Mouse (Mus musculus): ENCODE data around the gene Gatad2a.

The Gatad2a gene

DNA sequence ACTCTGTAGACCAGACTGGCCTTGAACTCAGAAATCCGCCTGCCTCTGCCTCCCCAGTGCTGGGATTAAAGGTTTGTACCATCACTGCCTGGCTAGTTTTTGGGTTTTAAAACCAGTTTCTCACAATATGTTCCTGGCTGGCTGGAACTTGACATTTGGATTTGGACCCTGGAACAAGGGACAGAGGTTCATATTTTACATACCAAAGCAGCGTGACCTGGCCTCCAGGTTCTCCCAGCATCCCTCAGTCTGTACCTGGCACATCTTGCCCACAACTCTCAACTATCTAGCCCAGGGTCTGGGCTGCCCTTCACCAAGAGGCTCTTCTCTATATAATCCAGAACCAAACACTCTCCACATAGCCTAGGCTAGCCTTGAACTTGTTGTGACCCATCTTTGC, 96.3 kb downstream of the Gatad2a start:
- DNase-seq (ENCODE audit: low spot score): no peak

DNA sequence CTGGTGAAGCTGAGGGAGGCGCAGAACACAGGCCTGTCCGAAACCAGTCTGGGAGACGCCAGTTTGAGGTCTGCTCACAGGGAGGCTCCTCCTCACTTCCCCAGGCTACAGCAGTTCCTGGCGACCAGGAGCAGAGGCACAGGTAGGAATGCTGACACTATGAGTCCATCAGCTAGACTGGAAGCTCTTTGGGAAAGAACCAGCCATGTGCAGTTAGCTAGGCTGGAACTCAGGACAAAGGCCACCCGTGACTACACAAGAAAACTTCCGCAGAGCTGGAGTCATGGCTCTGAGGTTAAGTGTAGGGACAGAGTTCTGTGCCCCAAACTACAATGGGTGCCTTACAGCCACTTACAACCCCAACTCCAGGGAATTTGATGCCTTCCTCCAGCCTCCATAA, 98.3 kb downstream of the Gatad2a start:
- DNase-seq (ENCODE audit: low spot score): no peak

DNA sequence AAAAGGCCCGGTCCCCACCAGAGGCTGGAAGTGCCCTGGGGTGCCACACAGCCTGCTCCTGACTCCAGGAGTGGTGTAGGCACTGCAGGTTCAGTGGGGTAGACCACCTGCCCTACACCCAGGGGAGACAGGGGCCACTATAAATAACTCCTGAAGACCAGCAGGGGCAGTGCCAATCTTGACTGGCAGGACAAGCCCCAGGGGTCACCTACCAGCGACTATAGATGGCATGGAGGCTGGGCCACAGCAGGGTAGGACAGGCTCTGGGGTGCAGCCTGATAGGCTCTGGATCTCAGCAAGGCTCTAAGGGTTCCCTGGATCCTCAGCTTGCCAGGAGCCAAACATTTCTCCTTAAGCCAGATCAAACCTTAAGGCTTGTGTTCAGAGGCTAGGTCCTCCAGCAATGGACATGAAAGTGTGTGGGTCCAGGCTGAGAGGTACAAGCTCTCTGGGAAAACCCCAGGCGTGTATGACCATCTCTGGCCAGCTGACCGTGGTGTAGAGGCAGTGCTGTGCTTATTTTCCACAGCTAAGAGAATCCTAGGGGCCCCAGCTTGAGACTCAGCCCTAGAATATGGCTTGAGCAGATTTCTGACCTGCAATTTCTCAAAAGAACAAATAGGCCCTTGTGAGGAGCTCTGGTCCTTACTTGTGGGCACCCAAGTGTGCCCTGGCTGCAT, 100.3 kb downstream of the Gatad2a start:
- no peak for DNase-seq (ENCODE audit: low spot score)

DNA sequence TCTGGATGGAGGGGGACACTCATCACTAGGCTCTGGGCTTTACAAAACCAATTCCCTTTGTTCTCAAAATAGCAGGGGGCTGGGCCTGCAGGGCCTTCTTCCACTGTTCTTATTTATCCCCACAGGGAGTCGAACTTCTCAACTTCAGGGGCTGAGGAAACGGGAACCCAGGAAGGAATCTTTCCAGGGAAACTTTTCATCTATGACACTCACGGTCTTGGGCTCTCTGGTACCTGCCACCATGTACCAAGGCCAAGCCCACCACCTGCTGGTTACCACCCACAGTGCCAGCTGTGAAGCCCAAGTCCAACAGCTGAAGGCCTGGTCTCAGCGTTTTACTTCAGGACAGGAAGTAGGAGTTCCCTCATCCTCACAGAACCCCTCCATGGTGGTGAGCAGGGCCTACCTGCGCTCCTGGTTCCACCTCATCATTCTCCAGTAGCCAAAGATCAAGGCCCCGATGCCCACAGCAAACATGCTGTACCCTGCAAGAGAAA, 101.3 kb downstream of the Gatad2a start:
- DNase-seq (ENCODE audit: low spot score): no peak

DNA sequence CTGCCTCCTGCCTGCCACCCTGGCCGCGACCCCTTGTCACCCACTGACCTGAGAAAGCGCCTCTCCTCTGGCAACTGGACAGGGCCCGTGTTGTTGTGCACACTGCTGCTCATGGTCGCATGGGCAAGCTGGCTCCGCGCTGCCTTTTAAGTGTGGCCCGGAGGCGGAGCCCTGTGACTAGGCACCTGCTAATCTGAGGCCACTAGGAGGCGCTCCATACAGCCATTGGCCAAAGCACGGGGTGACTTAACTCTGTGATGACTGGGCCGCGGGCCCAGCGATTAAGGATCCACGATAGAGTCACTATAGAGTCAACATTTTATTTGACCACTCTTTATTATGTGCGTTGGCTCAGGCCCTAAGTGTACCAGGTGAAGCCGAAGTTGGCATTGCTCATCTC, 102.3 kb downstream of the Gatad2a start:
- DNase-seq (ENCODE audit: low spot score): no peak

DNA sequence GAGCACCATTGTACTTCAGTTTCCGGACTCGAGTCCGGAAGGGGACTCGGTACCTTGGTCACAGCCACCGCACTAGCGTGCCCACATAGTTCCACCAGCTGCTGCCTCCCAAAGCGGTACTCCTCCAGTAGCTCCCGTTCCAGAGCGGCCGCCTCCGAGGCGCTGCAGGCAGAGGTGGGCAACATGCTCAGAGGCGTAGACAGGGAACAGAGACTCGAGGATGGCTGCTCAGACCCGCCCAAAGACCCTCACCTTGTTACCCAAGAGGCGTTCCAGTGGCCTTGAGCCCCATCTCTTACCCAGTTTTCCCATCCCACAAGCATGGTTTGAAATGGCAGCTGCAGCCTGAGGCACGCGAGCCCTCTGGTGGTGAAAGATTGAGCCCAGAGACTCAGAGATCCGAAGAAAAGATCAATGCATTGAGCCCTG, 105.4 kb downstream of the Gatad2a start:
- no peak for DNase-seq (ENCODE audit: low spot score)

DNA sequence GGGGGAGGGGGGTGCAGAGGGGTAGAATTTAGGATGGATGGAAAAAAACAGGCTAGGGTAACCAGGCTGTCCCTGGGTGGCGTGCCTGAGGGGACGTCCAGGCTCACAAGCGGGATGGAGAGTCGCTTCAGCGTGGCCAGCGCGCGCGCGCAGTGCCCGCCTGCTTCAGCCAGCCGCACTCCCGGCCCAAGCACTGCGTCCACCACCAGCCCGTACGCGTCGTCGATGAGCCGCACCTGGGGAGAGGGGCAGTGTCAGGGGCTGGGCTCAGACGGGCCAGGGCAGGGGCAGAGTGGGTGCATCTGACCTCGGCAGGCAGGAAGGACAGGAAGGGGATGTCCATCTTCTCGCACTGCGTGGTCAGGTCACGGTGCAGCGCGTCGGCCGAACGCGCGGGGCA, 107.3 kb downstream of the Gatad2a start:
- DNase-seq (ENCODE audit: low spot score): no peak

DNA sequence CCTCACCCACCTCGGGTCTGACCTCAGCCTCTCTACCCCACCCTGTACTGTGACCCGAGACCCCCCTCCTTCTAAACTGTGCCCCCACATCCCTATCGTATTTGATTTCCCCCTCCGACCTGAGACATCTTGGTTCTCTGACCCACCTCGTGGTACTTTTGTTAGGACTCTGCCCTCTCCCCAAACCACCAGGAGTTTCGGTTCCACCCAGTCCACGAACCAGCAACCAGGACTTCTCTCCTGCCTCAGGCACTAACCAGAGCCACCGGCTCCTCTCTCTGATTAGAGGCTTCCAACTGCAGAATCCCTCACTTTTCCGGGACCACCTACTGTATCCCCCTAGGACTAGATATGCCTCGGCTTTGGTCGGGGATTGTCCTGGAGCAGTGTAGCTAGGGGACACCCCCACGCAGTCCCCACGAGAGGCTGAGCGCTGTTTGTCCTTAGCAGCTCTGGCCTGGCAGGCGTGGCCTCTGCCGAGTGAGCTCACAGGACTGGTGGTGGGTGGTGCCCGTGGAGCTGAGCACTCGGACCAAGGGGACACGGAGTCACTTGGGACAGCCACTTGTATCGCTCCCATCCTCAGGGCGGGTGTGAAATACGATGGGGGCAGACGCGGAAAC, 107.8 kb downstream of the Gatad2a start:
- DNase-seq (ENCODE audit: low spot score): no peak

DNA sequence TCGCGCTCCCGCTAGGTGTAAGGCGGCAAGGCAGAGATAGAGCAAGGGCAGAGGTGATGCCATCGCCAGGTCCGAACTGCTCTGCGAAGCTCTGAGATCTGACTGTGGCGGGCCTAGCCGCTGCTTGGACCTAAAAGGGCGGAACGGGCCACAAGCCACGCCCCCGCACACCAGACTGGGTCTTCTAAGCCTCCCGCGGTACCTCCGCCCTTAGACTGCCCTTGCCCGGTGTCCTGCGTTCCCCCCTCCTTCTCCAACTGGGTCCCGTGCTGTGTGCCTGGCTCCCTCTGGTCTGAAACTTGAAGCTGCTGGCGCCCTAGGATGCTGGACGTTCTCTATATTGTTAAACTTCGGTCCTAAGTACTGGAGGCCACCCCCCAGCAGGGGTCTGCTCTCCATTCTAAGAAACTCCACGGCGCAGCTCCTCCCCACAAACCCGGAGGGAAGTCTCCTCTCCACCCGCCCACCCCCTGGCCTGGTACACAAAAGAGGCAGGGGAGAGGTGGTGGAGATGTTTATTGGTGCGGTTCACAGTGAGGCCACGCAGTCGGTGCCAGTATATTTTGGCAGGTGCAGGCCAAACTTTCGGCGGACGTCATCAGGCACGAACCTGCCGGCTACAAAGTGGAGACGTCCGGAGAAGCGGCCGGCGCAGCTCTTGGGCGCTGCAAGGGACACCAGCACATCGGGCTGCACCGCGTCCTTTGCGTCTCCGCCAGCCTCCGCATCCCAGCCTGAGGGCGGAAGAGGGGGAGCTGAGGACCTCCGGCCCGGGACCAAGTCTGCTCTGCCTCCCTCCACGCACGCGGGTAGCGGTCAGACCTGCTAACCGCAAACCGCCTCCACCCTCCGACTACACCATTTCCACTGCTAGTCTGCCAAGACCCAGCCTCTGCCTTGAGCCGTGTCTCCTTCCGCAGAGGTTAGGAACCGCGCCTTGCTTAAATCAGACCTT, 108.6 kb downstream of the Gatad2a start, which contains the start of gene Cilp2:
TSS of gene Cilp2 (minus strand) at position 399 of the 955 bp plus-strand sequence.
- no peak for DNase-seq (ENCODE audit: low spot score)

DNA sequence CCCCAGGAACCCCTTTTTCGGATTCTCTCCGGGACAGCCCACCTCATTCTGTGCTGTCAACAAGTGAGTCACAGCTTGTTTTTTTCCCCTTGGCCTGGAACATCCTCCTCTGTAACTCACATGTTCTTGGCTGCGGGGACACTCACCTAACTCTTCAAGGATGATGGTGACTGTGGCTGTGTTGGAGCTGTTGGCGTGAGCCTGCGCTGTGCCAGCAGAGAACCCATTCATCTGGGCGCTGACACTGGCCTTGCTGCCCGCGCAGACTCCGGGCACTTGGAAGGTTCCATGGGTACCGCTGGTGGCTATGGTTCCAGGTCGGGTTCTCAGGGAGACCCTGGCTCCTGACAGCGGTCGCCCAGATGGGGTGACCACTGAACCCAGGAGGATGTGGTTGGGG, 112.0 kb downstream of the Gatad2a start:
- DNase-seq (ENCODE audit: low spot score): no peak

DNA sequence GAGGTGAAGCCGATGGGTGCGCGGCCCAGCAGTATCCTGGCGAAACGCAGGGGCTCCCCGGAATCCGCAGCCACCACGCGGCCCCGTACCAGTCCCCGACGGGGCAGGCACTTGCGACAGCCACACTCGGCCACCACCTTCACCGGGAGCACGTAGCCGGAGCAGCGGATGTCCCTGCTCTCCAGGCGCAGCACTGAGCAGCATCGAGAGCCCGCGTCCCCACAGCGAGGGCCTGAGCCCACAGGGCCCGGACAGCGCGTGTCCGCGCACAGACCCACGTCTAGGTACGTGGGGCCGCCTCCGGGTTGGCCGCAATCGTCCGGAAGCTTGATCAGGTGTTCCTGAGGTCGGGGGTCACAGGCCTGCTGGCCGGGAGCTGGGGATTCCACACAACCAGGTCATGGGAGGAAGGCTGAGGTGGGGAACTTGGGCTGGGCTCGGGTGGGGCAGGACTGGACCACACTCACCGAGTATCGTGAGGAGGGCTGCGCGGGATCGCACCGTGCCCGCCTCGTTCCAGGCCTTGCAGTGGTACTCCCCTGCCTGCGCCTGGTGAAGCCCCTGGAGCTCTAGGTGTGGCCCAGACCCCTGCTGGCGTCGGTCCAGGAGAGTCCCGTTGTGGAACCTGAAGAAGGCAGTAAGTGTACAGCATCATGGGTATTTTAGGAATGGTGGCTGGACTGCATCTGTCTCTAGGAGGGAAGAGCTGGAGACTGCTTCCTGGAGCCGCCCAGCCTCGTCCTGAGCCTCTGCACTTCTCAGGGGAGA, 113.2 kb downstream of the Gatad2a start:
- DNase-seq (ENCODE audit: low spot score): no peak

DNA sequence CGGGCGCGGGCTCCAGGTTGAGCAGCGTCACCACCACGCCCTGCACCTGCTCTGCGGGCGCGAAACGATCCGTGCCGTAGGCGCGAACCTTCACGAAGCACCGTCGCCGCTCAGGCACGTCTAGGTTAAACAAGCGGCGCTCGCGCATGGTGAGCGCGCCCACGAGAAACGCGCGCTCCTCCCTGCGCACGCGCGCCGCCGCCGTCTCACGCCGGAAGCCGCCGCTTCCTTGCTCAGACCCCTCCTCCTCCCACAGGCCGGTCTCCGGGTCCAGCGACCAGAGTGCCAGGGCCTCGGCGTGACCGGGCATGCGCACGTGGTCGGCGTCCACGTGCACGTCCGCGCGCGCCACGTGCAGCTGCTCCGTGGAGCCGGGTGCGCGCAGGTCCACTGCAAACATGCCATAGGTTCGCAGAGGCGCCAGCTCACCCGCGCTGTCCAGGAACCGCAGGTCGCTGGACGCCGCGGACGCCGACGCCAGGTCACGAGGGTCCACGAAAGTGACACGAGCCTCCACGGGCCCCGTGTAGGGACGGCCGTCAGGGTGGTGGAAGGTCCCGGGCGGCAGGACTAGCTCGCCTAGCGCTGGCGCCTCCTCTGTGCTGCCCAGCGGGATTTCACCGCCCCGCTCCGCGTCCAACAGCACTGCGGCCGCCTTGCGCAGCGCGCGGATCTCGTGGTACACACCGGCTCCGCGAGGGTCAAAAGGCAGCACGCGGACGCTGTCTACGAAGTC, 114.0 kb downstream of the Gatad2a start:
- no peak for DNase-seq (ENCODE audit: low spot score)

DNA sequence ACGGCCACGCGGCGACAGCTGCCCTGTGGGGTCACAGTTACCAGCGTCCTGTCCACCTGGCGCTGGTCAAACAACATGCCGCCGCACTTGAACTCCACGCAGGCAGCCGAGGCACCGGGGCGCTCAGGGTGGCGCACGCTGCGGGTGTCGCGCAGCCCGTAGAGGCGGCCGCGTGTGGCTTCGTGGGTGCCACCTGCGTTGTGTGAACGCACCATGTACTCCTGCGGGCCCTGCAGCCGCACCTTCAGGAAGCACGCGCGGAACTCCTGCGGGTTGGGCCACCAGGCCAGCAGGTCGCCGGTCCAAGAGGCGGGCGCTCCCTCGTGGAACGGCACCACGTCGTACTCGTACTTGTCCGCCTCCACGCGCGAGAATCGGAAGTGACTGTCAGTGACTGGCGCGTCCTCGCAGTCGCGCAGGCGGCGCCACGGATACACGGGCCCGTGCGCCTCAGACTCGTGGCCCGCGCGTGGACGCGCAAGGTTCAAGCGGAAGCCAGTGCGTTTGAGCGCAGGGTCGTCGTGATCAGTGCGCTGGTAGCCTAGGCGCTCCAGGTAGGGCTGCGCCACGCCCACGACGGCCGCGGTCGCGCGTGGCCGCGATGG, 114.8 kb downstream of the Gatad2a start:
- no peak for DNase-seq (ENCODE audit: low spot score)

DNA sequence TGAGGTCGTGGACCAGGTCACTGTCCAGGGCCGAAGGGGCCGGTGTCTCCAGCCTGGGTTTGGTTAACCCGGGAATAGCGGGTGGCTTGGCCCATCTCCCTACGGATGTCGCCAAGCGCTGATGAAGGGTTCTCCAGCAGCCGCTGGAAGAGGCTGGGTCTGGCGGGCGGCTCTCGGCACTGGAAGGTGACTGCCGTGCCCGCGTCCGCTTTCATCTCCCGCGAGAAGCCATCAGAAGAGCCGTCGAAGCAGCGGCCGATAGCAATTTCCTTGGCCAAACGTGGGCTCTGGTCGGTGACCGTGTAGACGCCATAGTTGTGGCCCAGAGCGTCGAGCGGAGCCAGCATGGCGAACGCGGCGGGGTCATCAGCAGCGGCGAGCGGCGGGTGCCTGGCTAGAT, 115.3 kb downstream of the Gatad2a start:
- DNase-seq (ENCODE audit: low spot score): no peak

DNA sequence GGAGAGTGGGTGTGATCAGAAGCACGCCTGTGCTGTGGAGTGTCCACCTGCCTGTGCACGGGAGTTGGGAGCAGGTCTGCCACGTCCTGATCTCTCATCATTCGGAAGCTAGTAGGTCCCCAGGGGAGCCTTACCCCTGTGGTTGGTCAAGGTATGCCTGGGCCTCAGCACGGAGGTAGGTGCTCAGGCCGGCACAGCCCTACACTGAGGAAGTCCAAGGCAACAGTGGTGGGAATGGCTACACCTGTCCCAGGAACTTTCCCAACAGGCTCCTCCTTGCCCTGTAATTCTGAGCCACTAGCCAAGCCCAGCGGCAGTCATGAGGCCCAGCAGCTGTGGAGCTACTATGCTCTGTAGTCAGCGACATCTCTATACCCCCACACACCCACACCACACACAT, 116.5 kb downstream of the Gatad2a start:
- DNase-seq (ENCODE audit: low spot score): no peak

DNA sequence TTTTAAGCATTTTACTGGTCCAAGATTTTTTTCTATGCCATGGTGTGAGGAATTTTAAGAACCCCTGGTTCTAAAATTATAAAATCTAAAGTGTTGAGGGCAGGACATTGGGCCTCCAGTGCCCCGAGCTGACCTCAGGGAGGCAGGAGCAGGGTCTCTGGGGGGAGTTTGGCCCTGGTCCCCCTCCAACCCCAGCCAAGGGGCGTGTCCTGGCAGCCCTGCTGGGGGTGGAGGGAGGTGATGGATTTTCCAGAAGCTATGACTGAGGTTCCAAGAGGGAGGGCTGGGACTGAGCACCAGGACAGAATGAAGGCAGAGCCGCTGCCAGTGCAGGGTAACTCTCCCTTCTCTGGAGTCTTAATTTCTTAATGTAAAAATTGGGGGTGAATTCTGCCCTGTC, 118.2 kb downstream of the Gatad2a start:
- DNase-seq (ENCODE audit: low spot score): no peak

DNA sequence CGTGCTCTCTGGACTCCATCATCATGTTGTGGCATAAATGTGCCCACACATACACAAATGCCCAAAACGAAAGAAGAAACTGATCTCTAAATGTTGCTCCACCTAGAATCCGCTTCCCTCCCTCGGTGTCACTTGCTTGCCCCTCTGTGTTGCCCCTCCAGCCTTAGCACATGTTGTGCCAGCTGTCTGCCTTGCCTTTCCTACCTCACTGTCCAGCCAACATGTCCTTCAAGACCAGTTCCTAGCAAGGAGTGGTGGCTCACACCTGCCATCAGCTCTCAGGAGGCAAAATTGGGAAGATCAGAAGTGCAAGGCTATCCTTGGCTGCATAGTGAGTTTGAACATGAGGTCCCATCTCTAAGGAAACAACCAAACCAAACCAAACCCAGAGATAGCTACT, 118.8 kb downstream of the Gatad2a start:
- no peak for DNase-seq (ENCODE audit: low spot score)

DNA sequence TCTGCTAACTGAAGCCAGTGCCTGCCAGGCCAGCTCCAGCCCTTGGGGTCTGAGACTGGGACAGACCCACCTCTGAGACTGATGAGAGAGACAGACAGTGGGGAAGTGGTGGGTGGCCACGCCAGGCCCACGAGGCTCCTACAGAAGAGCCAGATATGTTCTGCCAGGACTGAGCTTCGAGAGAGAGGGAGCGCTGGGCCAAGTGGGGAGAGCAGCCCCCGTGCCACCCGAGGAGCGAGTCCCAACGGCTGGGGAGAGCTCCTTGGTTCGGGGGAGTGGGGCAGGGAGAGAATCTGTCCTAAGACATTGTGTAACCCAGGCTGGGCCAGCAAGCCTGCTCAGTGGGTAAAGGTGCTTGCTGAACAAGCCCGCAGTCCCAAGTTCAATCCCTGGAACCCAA, 119.2 kb downstream of the Gatad2a start:
- no peak for DNase-seq (ENCODE audit: low spot score)

DNA sequence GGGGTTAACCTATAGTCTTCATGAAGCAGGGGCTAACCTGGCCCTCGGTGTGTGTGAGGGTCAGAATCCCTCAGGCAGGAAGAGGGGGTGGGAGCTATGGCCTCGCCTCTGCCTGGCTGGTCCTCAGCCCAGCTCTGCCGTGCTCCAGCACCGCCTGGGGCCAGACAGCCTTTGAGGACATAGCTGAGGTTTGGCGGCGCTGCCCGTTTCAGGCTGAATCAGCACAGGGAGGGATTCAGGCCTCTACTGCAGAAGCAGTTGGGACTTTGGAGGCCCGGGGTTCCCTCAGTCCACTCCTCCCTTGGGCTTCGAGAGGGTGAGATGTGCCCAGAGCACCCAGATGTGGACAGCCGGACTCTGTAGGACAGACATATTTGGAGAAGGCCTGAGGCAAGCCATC, 120.1 kb downstream of the Gatad2a start:
- DNase-seq (ENCODE audit: low spot score): no peak

DNA sequence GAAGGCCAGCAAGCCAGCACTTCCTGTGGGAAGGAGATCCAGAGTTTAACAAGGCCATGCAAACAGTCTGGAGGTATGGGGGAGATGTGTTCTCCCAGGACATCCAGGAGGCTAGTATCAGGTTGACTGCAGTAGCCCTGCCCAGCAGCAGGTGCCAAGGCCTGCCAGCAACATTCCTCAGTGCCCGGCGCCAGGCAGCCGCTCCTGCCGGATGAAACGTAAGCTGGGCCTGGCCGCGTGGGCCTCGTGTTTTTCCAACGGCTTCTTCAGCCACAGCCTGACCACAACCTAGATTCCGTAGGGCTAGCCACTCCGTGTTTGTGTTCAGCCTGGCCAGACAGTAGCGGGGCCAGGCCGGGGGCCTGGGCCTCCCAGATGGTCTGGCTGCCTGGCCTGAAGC, 121.5 kb downstream of the Gatad2a start:
- no peak for DNase-seq (ENCODE audit: low spot score)

DNA sequence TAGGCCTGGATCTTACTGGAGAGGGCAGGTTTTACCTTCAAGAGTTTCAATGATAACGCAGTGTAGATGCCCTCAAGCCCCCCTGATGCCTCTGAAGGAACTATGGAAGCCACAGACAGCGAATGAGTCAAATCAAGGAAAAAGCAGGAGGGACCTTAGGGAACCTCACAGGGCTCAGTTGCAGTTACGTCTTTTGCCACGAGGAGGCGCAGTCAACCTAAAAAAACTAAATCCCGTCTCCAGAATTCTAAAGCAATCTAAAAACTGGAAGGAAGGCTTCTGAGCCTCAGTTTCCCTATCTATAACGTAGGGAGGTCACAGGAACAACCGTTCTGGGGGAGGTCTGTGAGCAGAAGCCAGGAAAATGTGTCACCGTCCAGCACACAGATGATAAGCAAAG, 122.0 kb downstream of the Gatad2a start:
- DNase-seq (ENCODE audit: low spot score): no peak

Measured in urinary bladder, postnatal 10 days (tissue).